Mouse (Mus musculus) subcutaneous adipose tissue, adult 2 months (tissue): ENCODE data around the gene B4galt7. TPM values are rescaled to one million over a fixed set of nuclear protein-coding genes. Genes with fewer than 3 reads are reported as not detected.

Experiments
- polyA plus RNA-seq: library from polyadenylated mRNA; depleted of rRNA; stranded (reverse); fragments of >200 nt; gene quantifications from 2 replicates; pipeline ENCODE4 v1.2.3, GENCODE M21; 2012; ENCODE audit warnings: low replicate concordance; rRNA removed

B4galt7 gene
- 27.5 and 28.9 TPM in 2 replicates for polyA plus RNA-seq

GRCm38 (mm10) chr13:55599566-55600540 lies at the start of gene B4galt7:
B4galt7 (plus strand) TSS chr13:55599896.

GRCm38 (mm10) chr13:55571027-55571751 lies 28.5 kb upstream of the B4galt7 start, which contains the start of gene Fam193b:
Fam193b (minus strand) TSS chr13:55571120.

GRCm38 (mm10) chr13:55573432-55573831 lies 26.3 kb upstream of the B4galt7 start, which contains the start of gene Tmed9:
Tmed9 (plus strand) TSS chr13:55573732.

GRCm38 (mm10) chr13:55622649-55623541 lies 23.2 kb downstream of the B4galt7 start, which contains the start of gene Caml:
Caml (plus strand) TSS chr13:55623005.

GRCm38 (mm10) chr13:55634639-55635127 lies 35.0 kb downstream of the B4galt7 start, which contains the start of gene Ddx46:
Ddx46 (plus strand) TSS chr13:55635027.

Other genes with a start within 250 kb of the B4galt7 start
- gene Lman2, start 237.1 kb upstream of the B4galt7 start, polyA plus RNA-seq, result 148 and 154 TPM in 2 replicates
- gene Rgs14, start 230.2 kb upstream of the B4galt7 start, polyA plus RNA-seq, result 3.7 and 5.4 TPM in 2 replicates
- gene Slc34a1, start 201.7 kb upstream of the B4galt7 start, polyA plus RNA-seq, result 0.05 TPM in 1 of 2 replicates, not detected in the other
- not detected in 2 replicates for gene Pfn3, start 184.7 kb upstream of the B4galt7 start, polyA plus RNA-seq
- gene F12, start 173.1 kb upstream of the B4galt7 start, polyA plus RNA-seq, result 0.09 and 0.21 TPM in 2 replicates
- 63.0 and 79.9 TPM in 2 replicates for gene Grk6, start 154.8 kb upstream of the B4galt7 start, polyA plus RNA-seq
- gene Prr7, start 135.6 kb upstream of the B4galt7 start, polyA plus RNA-seq, result 3.6 and 11.9 TPM in 2 replicates
- gene Dbn1, start 111.8 kb upstream of the B4galt7 start, polyA plus RNA-seq, result 49.7 and 91.1 TPM in 2 replicates
- 80.1 and 240 TPM in 2 replicates for gene Pdlim7, start 86.2 kb upstream of the B4galt7 start, polyA plus RNA-seq
- 7.0 and 15.3 TPM in 2 replicates for gene Dok3, start 70.6 kb upstream of the B4galt7 start, polyA plus RNA-seq
- 44.3 and 75.9 TPM in 2 replicates for gene Ddx41, start 63.2 kb upstream of the B4galt7 start, polyA plus RNA-seq
- 97.0 and 98.0 TPM in 2 replicates for gene Fam193b, start 28.8 kb upstream of the B4galt7 start, polyA plus RNA-seq
- gene Tmed9, start 26.2 kb upstream of the B4galt7 start, polyA plus RNA-seq, result 92.6 and 134 TPM in 2 replicates
- 22.9 and 34.9 TPM in 2 replicates for gene Caml, start 23.1 kb downstream of the B4galt7 start, polyA plus RNA-seq
- gene Ddx46, start 35.1 kb downstream of the B4galt7 start, polyA plus RNA-seq, result 9.8 and 17.6 TPM in 2 replicates
- 26.4 and 44.2 TPM in 2 replicates for gene B230219D22Rik, start 93.2 kb downstream of the B4galt7 start, polyA plus RNA-seq
- gene Txndc15, start 114.8 kb downstream of the B4galt7 start, polyA plus RNA-seq, result 54.7 and 71.2 TPM in 2 replicates
- 39.0 and 43.7 TPM in 2 replicates for gene Pcbd2, start 127.5 kb downstream of the B4galt7 start, polyA plus RNA-seq
- 0.14 TPM in 1 of 2 replicates, not detected in the other for gene Catsper3, start 184.7 kb downstream of the B4galt7 start, polyA plus RNA-seq
- 0.37 and 1.7 TPM in 2 replicates for gene Pitx1, start 236.3 kb downstream of the B4galt7 start, polyA plus RNA-seq